Mouse (Mus musculus): ENCODE measurements around the gene Tec. TPM values are rescaled to one million over a fixed set of nuclear protein-coding genes. Genes with fewer than 3 reads are reported as not detected.

Gene Tec
- 2.9 and 3.9 TPM in 2 replicates for polyA plus RNA-seq (2012; rRNA removed)

DNA sequence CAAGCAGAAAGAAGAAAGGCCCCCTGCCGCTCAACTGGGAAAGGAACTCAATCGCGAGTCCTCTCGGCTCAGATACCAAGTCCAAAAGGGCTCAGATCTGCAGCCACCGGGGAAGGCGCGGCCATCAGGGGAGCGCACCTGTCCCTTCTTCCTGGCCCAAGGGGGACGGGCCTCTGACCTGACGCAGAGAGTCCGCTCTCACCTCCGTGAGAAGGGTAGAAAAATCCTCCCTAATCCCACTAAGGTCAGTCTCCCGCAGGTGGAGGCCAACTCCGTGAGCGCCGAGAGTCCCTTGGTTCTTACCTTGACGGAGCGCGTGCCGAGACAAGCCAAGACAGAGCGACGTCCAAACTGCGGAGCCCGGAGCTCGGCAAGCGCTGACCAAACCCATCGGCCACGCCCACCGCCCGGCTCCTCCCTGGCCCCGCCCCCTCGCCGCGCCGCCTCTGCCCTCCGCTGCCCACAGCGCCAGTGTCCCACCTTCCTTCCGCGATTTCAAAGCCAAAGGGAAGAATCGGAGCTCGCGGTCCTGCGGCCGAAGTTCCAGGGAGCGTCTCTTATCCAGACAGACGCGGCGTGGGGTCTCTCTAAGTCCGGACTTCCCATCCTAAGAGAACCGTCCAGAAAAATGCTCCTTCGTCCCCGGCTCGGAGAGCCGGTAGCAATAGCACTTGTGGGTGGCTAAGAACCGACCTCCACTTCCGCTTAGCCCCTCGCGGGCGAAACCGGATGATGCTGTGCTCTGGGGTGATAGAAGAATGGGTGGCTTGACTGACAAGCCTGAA, at the start of gene Tec:
Gene Tec, minus strand, starts transcription at position 393 of the 785 bp plus-strand sequence.
- no peak for TF ChIP-seq CTCF (IDR thresholded peaks at IDR 0.05; ENCODE audit: borderline replicate concordance, extremely low read depth, insufficient read depth, insufficient read length)
- TF ChIP-seq POLR2A (IDR thresholded peaks at IDR 0.05; ENCODE audit: borderline replicate concordance, extremely low read depth, insufficient read depth, insufficient read length, poor library complexity, severe bottlenecking) = no peak
- peak; percentile 87 for DNase-seq (ENCODE audit: low read depth)

DNA sequence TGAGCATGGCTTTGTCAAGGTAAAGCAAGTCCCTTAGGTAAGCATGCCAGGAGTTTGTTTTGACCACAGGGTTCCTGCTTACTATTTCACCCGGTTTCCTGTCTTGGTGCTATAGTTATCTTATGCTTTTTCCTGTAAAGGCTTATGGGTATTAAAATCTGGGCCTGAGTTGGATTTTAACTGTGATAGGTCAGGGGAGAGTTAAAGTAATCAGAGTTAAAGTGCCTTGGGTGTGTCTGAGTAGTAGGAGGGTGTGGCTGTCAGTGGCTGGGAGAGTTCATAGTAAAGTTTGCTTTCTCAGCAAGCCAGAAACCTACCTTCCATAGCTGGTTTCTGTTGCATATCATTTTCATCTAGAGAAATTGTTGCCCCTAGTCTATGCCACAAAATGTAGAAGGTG, 48.6 kb upstream of the Tec start:
- no peak for DNase-seq (ENCODE audit: low read depth)
- TF ChIP-seq POLR2A (IDR thresholded peaks at IDR 0.05; ENCODE audit: borderline replicate concordance, extremely low read depth, insufficient read depth, insufficient read length, poor library complexity, severe bottlenecking) (no peak), CTCF (IDR thresholded peaks at IDR 0.05; ENCODE audit: borderline replicate concordance, extremely low read depth, insufficient read depth, insufficient read length) (no peak)

GRCm38 (mm10) chr5:72916048-72916447, 47.8 kb upstream of the Tec start:
- peak; percentile 37 for DNase-seq (ENCODE audit: low read depth)
- no peak for TF ChIP-seq POLR2A (IDR thresholded peaks at IDR 0.05; ENCODE audit: borderline replicate concordance, extremely low read depth, insufficient read depth, insufficient read length, poor library complexity, severe bottlenecking)
- TF ChIP-seq CTCF (IDR thresholded peaks at IDR 0.05; ENCODE audit: borderline replicate concordance, extremely low read depth, insufficient read depth, insufficient read length) = no peak

DNA sequence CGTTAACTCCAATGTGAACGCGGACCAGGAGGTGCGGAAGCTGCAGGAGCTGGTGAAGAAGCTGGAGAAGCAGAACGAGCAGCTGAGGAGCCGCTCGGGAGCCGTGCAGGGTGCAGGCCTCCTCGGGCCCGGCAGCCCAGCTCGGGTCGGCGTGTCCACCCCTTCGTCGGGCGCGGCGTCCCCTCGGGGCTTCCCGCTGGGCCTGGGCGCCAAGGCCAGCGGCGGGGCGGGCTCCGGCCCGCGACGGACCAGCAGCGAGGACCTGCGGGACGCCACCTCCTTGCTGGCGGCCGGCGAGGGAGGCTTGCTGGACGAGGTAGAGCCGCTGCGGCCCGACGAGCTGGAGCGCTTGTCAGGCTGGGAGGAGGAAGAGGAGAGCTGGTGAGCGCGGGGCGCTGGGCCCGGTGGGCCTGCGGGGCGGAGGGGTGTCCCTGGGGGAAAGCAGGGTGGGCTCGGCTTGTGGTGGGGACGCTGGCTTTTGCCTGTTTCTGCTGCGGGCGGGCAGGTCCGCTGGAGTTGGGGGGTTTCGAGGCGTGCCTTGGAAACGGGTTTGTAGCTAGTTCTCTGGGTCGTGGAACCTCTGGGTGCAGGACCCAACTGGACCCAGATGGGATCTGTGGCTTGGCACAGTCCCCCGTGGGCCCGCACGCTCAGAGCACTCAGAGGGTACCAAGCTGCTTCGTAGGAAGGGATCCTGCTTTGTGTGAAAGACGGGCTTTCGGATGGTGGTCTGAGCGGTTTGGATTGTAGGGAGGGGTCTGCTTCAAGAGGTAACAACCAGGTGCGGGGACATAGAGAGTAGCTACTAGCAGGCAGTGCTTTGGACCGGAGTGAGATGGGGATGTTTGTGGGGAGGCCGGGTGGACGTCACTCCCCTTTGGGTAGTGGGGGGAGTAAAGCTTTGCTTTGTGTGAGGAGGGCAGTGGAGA, 46.6 kb upstream of the Tec start:
- TF ChIP-seq POLR2A (IDR thresholded peaks at IDR 0.05; ENCODE audit: borderline replicate concordance, extremely low read depth, insufficient read depth, insufficient read length, poor library complexity, severe bottlenecking) = peak; percentile 32; the same call in 1 of the 2 replicates
- no peak for TF ChIP-seq CTCF (IDR thresholded peaks at IDR 0.05; ENCODE audit: borderline replicate concordance, extremely low read depth, insufficient read depth, insufficient read length)
- DNase-seq (ENCODE audit: low read depth) = peak; percentile 83

DNA sequence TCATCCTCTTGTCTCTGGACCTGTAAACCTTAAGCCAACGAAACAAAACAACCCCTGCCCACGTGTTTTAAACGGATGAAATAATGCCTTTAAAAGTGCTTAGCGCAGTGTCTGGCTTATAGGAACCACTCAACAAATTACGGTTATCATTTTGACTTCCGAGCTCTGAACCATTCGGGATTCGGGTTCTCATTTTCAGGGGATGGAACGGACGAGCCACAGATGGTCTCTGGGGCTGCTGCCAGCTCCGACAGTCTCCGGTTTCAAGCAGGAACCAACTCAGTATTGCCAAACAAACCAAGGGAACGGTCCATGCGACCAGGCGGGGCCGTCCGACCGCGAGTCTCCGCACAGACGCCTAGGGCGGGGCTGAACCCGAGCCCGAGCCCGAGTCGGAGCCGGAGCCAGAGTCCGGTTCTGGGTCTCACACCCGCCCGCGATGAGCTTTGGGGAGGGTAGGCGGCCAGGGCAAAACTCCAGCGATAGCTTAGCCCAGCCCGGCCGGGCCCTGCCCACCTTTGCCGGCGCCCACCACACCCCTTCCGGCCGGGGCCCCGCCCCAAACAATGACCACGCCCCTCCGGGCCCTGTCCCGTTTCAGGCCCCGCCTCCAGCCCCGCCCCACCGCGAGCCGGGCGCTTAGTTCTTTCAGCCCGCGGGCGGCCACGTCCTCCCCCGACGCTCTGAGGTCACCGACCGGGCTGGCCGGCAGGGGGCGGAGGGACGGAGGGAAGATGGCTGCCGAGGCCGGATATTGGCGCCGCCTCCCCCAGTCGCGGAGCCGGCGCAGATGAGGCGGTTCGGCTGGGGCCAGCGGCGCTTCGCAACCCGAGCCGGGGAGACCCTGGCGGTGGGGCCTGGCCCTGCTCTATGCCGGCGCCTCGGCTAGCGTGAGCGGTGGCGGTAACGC, 45.6 kb upstream of the Tec start, which contains the start of gene Slain2:
Gene Slain2, plus strand, starts transcription at position 657 of the 910 bp plus-strand sequence.
- DNase-seq (ENCODE audit: low read depth) = peak; percentile 98
- TF ChIP-seq CTCF (IDR thresholded peaks at IDR 0.05; ENCODE audit: borderline replicate concordance, extremely low read depth, insufficient read depth, insufficient read length) (peak; percentile 55; the same call in 1 of the 2 replicates), POLR2A (IDR thresholded peaks at IDR 0.05; ENCODE audit: borderline replicate concordance, extremely low read depth, insufficient read depth, insufficient read length, poor library complexity, severe bottlenecking) (peak; percentile 94)

DNA sequence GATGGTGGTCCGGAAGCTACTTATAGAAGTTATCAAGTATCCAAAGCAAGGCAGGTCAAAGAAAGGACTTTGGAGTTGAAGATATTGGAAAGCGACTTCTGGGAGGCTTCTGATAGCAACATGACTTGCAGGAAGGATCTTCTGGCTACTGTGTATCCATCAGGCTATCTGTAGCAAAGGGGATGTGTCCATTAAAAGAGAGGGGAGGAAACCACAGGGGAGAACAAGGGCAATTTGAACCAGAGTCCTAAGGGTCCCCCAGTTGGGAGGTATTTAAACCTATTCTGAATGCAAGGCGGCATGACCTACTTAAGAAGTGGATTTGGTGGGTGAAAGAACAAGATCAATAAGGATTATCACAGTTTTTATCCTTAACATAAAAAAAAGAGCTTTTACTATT, 43.0 kb upstream of the Tec start:
- TF ChIP-seq POLR2A (IDR thresholded peaks at IDR 0.05; ENCODE audit: borderline replicate concordance, extremely low read depth, insufficient read depth, insufficient read length, poor library complexity, severe bottlenecking) (no peak), CTCF (IDR thresholded peaks at IDR 0.05; ENCODE audit: borderline replicate concordance, extremely low read depth, insufficient read depth, insufficient read length) (no peak)
- DNase-seq (ENCODE audit: low read depth) = no peak

DNA sequence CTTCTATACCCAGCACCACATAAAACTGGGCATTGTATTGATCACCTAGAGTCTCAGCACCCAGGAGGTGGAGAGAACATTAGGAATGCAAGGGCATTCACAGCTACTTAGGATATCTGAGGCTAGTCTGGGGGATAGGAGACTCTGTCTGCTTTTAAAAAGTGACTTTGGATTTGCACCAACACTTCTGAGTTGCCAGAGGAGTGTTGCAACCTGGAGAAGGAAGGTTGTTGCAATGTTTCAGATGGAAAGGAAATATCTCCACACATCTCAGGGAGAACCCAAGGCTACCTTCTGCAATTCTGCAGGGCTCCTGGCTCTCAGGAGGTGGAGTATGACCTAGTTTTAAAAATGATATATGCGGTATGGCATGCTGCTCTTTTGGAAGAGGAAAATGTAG, 42.1 kb upstream of the Tec start:
- no peak for DNase-seq (ENCODE audit: low read depth)
- TF ChIP-seq CTCF (IDR thresholded peaks at IDR 0.05; ENCODE audit: borderline replicate concordance, extremely low read depth, insufficient read depth, insufficient read length) (no peak), POLR2A (IDR thresholded peaks at IDR 0.05; ENCODE audit: borderline replicate concordance, extremely low read depth, insufficient read depth, insufficient read length, poor library complexity, severe bottlenecking) (no peak)

- no peak for DNase-seq (ENCODE audit: low read depth)
- TF ChIP-seq POLR2A (IDR thresholded peaks at IDR 0.05; ENCODE audit: borderline replicate concordance, extremely low read depth, insufficient read depth, insufficient read length, poor library complexity, severe bottlenecking) = no peak
- TF ChIP-seq CTCF (IDR thresholded peaks at IDR 0.05; ENCODE audit: borderline replicate concordance, extremely low read depth, insufficient read depth, insufficient read length) = no peak
These were observed 41.1 kb upstream of the Tec start for GRCm38 (mm10) chr5:72909363-72909762.

- TF ChIP-seq CTCF (IDR thresholded peaks at IDR 0.05; ENCODE audit: borderline replicate concordance, extremely low read depth, insufficient read depth, insufficient read length) = no peak
- TF ChIP-seq POLR2A (IDR thresholded peaks at IDR 0.05; ENCODE audit: borderline replicate concordance, extremely low read depth, insufficient read depth, insufficient read length, poor library complexity, severe bottlenecking) = no peak
- DNase-seq (ENCODE audit: low read depth) = no peak
These were observed 40.1 kb upstream of the Tec start for GRCm38 (mm10) chr5:72908324-72908936.

DNA sequence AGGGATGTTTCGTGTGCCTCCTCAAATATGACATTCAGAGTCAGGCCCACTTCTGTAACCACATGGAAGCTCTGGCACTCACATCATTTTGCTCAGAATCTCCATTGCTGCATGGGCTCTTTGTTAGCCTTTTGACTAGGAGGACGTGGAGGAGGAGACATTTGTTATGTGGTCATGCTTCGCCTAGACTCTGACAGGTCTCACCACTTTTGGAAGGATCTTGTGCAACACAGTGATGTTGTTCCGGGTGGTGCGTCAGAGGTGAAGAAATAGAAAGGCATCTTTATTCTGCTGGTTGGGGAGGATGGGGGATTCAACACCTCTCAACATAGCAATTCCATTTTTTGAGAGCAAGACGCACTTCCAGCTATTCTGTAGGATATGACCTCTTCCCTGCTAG, 39.1 kb upstream of the Tec start:
- DNase-seq (ENCODE audit: low read depth) = no peak
- TF ChIP-seq POLR2A (IDR thresholded peaks at IDR 0.05; ENCODE audit: borderline replicate concordance, extremely low read depth, insufficient read depth, insufficient read length, poor library complexity, severe bottlenecking) (no peak), CTCF (IDR thresholded peaks at IDR 0.05; ENCODE audit: borderline replicate concordance, extremely low read depth, insufficient read depth, insufficient read length) (no peak)
